Mouse (Mus musculus) thymus, adult 18-20 months (tissue): ENCODE results near the gene Ccdc177.
A peak's percentile ranks its signal among the peaks of the same experiment; 100 is the strongest.

Experiments used
- DNase-seq, 2 experiments: peaks; one replicate each; pipeline ENCODE4 v3.0.0; 2022; ENCODE audit warnings: mixed read lengths in 2 of 2

Gene Ccdc177

DNA sequence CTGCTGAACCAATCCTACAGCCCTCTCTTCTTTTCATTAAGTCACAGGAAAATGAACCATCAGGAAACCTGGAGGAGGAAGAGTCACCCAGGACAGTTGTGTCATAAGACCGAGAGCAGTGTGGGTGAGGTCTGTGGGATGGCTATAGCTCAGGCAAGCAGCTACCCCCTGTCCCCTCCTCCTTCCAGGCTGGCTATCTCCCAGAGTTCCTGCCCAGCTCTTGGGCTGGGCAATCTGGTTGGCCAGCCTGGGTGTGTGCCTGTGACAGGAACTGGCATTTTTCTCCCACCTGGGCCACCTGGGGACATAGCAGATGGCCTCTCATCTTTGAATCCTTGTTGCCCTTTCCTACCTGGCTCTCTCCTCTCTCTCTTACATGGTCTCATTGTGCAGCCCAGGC is 23.4 kb upstream of the Ccdc177 start:
- no peak for DNase-seq

- no peak for DNase-seq
These were observed 22.4 kb upstream of the Ccdc177 start for GRCm38 (mm10) chr12:80782892-80783291.

DNA sequence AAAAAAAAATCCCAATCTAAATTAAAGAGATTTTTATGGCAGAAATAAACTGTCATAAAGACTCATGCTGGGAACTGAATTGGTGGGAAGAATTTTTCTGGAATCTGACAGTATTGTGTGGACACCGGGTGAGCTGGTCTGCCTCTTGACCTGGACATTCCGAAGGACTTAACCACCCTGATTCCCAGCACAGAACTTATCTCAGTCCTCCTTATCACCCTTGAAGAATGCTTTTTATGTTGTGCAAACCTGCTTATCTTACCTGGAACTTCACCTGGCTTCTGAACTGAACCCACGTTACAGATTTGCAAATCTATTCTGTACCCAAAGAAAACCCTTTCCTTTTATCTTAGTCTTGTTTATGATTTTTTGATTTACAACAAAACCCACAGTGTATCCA is 21.7 kb upstream of the Ccdc177 start:
- DNase-seq, result no peak

- no peak for DNase-seq
These were observed 19.3 kb upstream of the Ccdc177 start for GRCm38 (mm10) chr12:80779760-80780159.

DNA sequence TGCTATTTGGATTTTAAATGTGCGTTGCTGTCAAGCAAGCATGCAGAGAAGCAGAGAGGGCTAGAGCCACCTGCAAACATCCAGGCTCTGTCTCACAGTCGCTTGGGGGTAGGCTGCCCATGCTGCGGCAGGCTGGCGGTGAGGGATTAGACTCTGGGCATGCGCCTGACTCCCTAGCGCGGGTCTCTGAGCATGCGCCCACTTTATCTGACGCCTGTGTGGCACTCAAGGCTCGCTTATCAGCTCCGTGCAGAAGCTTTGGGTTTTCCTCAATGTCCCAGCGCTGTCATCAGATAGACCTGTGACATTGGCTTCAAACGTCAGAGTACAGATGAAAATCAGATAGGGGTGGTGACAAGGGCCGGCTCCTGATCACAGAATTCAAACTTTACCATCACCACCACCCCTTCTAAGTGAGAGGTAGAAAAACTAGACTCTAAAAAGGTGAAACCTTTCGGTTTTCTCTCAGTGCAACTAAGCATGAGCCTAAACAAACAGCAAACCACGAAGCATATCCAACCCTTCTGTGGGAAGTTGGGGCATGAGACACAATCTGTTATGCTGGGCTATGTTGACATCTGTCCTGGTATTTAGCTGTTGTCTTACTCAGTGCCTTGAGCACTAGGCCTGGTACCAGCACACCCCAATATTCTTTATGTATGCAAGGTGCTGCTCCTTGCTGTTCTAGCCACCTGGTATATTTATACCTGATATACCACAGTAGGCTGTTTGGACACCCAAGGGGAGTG is 17.9 kb upstream of the Ccdc177 start:
- no peak for DNase-seq

DNA sequence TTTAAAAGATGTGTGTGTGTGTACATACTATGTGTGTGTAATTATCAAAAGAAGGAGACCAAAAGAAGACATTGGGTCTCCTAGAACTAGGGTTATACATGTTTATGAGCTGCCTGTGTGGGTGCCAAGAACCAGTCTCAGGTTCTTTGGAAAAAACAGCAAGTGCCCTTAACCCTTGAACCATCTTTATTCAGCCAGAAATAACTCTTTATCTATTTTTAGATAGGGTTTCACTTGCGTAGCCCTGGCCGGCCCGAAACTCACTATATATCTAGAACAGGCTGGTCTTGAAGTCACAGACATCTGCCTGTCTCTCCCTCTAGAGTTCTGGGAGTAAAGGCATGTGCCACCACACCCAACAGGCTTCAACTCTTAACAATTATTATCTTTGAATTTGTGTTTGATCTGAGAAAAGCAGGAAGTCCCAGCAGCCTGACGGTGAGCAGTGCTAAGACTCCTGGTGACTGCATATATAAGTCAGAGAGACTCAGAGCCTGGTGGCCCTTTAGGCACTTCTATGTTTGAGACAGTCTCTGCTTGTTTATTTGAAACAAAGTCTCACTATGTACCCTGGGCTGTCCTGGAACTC is 15.7 kb upstream of the Ccdc177 start:
- DNase-seq, result no peak

GRCm38 (mm10) chr12:80774786-80775185 is 14.3 kb upstream of the Ccdc177 start:
- DNase-seq, result no peak

- peak in 1 of 2 experiments; percentile 26 for DNase-seq
These were observed 9.2 kb upstream of the Ccdc177 start for GRCm38 (mm10) chr12:80769697-80770096.

- DNase-seq, result no peak
These were observed 3.6 kb upstream of the Ccdc177 start for GRCm38 (mm10) chr12:80764116-80764515.

GRCm38 (mm10) chr12:80762982-80763381 is 2.5 kb upstream of the Ccdc177 start:
- DNase-seq, result no peak

DNA sequence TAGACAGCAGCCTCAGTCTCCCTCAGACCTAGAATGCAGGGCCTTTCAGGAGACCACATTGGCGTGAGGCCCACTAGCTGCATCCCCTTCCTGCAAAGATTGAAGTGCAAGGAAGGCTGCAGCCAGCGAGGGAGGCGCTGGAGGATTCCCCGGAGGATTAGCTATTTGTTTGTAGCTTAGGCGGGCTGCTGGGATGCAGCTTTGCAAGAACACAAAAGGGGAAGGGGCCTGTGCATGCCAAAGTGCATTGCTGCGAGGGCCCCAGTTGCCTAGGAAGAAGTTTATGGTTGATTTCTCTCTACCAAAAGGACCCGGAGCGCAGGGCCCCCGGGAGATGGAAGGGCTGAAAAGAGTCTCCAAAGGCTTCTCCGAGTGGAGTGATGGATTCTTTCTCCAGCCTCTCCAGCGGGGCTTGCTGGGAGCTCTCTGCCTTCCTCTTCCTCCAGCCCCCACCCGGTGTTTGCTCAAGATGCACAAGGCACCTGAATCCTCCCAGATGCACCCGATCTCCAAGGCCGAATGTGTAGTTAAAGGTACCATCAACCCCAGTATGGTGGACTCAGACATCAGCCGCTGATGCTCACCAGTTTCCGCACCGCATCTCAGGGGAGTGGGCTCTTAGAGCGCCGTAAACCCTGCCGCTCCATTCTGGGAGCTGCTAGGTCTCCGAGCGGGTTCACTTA is 633 bp downstream of the Ccdc177 start:
- DNase-seq, result no peak

DNA sequence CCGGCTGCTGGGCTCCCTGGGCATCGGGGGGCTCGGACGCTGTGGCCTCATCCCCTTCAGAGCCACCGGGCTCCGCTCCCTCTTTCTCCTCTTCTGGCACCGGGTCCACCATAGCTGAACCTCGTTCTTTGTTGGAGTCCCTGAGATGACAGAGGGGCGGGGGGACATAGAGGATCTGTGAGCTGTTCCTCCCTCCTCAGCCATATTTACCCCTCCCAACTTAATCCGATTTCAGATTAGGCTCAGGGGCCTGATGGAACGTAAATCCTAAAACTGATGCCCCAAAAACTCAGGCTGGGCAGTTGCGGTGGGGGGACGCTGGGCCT is 1.1 kb downstream of the Ccdc177 start:
- DNase-seq, result peak in 1 of 2 experiments; percentile 4

DNA sequence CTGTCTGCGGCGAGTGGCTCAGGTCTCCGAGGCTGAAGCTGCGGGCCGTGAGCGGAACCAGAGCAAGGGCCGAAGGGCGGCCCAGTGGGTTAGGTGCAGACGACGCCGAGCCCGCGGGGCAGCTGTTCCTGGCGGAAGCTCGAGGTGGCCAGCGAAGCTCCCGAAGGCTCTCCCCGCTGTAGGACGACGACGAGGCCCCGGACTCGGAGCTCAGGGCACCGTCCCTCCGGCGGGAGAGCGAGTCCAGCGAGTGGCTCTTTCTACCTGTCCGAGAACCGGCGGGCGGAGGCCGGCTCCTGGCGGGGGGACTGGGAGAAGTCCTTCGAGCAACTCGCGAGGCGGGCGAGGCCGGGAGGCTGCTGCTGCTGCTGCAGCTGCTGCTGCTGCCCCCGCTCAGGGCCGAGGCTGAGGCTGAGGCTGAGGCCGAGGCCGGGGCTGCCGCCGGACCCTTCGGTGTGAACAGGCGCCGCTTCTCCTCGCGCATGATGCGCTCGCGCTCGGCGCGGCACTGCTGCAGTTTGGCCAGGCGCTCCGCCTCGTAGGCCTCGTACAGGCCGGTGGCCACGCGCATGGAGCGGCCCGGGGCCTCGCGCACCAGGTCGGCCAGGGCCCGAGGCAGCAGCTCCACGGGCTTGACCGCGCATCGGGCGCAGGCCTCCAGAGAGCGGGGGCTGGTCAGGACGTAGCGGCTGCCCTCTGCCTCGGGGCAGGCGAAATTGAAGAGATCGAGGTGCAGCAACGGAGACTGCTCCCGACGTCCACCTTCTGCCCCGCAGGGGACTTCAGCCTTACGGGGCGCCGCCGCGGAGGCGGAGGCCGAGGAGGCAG is 1.7 kb downstream of the Ccdc177 start:
- DNase-seq, result peak in 1 of 2 experiments; percentile 11

DNA sequence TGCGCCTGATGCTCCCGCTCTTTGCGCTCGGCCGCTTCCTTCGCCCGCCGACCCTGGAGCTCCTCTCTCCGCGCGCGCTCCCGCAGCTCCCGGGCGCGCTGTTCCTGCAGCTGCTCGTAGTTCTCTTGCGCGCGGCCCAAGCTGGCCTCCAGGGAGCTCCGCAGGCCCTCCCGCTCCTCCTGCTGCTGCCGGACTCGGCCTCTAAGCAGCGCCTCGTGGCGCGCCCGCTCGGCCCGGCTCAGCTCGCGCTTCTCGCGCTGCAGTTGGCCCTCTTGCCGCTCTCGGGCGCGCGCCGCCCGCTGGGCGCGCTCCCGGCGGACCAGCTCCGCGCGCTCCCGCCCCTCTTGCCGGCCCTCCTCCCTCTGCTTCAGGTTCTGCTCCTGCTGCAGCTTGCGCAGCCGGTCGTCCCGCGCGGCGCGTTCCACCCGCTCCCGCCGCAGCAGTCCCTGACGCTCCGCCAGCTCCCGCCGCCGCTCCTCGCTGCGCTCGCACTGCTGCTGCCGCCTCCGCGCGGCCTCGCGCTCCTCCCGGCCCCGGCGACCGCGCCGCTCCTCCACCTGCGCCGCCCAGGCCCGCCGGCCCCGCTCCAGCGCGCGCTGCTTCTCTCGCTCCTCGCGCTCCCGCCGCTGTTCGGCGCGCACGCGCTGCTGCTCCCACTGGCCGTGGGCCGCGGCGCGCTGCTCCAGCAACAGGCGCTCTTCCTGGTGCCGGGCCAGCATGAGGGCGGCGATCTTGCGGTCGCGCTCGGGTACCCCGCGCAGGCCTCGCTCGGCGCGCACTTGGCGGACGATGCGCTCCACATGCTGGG is 2.5 kb downstream of the Ccdc177 start:
- peak; percentile 26 to 46 for DNase-seq

DNA sequence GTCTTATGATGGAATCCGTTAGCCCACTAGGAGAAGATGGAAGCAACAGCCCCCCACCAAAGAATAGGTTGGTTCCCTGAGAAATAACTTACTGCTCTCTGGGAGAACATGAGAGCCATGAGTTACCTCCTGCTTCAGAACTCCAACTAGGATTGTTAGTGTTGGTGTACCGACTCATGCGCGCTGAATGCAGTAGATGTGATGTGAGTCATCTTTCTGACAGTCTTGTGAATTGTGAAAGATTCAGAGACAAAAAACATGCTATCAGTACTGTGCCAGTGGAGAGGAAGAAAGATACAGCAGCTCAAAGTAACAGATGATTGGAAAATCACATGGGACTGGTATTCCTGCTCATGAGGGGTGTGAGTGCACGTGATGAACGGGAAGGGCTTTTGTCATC is 8.9 kb downstream of the Ccdc177 start:
- no peak for DNase-seq

GRCm38 (mm10) chr12:80746031-80746813 is 14.3 kb downstream of the Ccdc177 start:
- no peak for DNase-seq

- no peak for DNase-seq
These were observed 15.9 kb downstream of the Ccdc177 start for GRCm38 (mm10) chr12:80744614-80745013.

DNA sequence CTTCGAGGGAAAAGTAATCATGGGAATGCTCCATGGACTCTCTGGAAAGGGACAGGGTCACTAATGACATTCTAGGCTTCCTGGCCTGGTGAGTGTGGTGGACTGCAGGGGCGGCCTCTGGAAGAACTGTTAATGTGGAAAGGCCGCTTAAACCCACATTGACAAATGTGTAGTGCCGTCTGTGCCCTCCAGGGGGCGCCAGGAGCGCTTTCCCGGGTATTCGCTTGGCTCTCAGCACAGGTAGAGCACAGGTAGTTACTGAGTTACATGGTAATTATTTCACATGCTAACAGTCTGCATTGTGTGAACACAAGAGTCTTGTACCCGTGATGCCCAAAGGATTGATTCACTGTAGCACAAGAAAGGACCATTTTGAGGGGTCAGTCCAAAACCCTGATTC is 21.0 kb downstream of the Ccdc177 start:
- no peak for DNase-seq

DNA sequence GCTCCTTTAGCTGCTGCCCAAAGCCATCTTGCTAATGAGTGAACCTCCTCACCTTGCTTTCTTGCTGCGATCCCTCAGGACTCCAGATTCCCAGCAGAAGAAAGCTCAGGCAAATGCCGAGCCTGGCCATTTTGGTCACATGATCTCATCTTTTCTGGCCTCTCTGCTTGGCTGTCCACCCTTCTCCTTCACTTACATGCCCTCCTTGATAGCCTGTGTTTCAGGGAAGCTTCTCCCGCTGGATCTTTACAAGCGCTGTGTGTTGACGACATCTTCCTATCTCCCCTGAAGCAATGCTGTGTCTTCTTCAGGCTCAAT is 23.2 kb downstream of the Ccdc177 start:
- DNase-seq, result no peak

- DNase-seq, result peak; percentile 28 to 56
These were observed 23.8 kb downstream of the Ccdc177 start for GRCm38 (mm10) chr12:80736464-80737282.
